Mouse (Mus musculus) forebrain, embryonic 11.5 days (tissue): ENCODE results near the gene Ppp2r5c. TPM values are rescaled to one million over a fixed set of nuclear protein-coding genes. Genes with fewer than 3 reads are reported as not detected.

ENCODE experiments used
- ATAC-seq: fragments of 200-750 bp; cut with Nextera tagmentation; replicated peaks from 2 replicates; pipeline ENCODE4 v1.8.0; 2017; ENCODE audit warnings: moderate TSS enrichment; ENCODE audit not compliant: low FRiP score
- DNase-seq: peaks from one replicate; pipeline ENCODE4 v3.0.0-alpha.2; 2017; ENCODE audit warnings: low spot score
- H3K27ac ChIP-seq: fragments of 300-500 bp; sonication (generic); 2 replicates; pipeline ENCODE4 v1.5.1; 2014; ENCODE audit warnings: low read depth, low read length
- H3K27me3 ChIP-seq: fragments of 300-500 bp; sonication (generic); 2 replicates; pipeline ENCODE4 v1.6.1; 2014; ENCODE audit warnings: mild to moderate bottlenecking, low read length, mixed read lengths; ENCODE audit not compliant: control insufficient read depth, insufficient read depth
- H3K36me3 ChIP-seq: fragments of 300-500 bp; sonication (generic); 2 replicates; pipeline ENCODE4 v1.6.1; 2014; ENCODE audit warnings: mild to moderate bottlenecking, low read length, moderate library complexity, mixed read lengths; ENCODE audit not compliant: control insufficient read depth, insufficient read depth
- H3K4me1 ChIP-seq: fragments of 300-500 bp; sonication (generic); replicated peaks from 2 replicates; pipeline ENCODE4 v1.6.1; 2014; ENCODE audit warnings: low read length, mixed read lengths; ENCODE audit not compliant: control insufficient read depth, insufficient read depth
- H3K4me2 ChIP-seq: fragments of 300-500 bp; sonication (generic); 2 replicates; pipeline ENCODE4 v1.6.1; 2014; ENCODE audit warnings: low read depth, mild to moderate bottlenecking, low read length, moderate library complexity, mixed read lengths; ENCODE audit not compliant: severe bottlenecking
- H3K4me3 ChIP-seq: fragments of 300-500 bp; sonication (generic); 2 replicates; pipeline ENCODE4 v1.5.1; 2014; ENCODE audit warnings: low read depth, low read length
- H3K9ac ChIP-seq: fragments of 300-500 bp; sonication (generic); 2 replicates; pipeline ENCODE4 v1.6.1; 2014; ENCODE audit warnings: low read length
- H3K9me3 ChIP-seq: fragments of 300-500 bp; sonication (generic); 2 replicates; pipeline ENCODE4 v1.6.1; 2016; ENCODE audit warnings: low read length, mixed read lengths; ENCODE audit not compliant: control insufficient read depth
- WGBS: fragments of 180-500 bp; shearing (Covaris S2); extraction: QIAGEN DNeasy Blood & Tissue Kit; methylation state at CpG from one replicate; pipeline ENCODE4 v1.1.7; 2014; 5-methylcytosine and 5-hydroxymethylcytosine counted together
- polyA plus RNA-seq: library from polyadenylated mRNA; unstranded; fragments of >200 nt; fragmentation: Nextera tagmentation; extraction: Ambion mirVana; gene quantifications from 2 replicates; pipeline ENCODE4 v1.2.1, GENCODE M21; 2014

Ppp2r5c gene
- polyA plus RNA-seq, 1 experiment from 2014 or later, result 163 TPM

DNA sequence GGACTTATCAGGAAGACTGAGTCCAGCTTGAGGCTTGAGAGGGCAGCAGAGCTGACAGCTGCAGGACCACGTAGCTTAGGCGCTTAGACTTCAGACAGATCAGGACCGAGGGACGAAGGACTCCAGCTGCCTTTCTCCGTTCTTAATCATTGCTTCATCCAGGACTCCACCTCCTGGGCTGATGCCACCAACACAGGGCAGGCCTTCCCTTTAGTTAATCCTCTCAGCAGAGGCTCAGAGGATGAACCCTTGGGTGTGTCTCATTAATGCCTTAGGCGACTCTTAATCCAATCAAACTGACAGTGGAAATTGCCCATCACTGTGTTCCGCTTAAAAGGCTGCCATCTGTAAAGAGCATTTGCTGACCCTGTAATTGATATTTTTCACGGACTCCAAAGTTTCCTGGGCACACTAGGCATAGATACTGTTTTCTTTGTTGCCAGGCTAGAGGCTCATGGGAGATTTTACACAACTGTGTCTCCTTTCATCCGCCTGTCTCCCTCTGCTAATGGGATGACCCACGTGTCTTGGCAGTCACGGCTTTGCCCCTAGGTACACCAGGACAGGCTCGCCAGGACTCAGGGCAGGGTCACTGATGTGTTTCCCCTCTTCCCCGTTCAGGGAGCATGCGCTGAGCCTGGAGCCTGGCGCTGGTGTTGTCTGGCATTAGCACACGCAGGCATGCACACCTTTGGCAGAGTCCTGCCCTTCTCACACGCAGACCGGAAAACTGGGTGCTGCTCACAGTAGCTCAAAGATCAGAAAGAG lies 110.1 kb downstream of the Ppp2r5c start:
- Histone ChIP-seq H3K27me3 (no peaks in the 10 kb centered on the region), H3K36me3 (peaks cover 8% of the 10 kb centered on the region), H3K27ac (no peak overlapping the region), H3K9ac (no peak overlapping the region), H3K4me1 (no peaks in the 10 kb centered on the region), H3K4me2 (no peak overlapping the region), H3K4me3 (no peak overlapping the region), H3K9me3 (no peaks in the 10 kb centered on the region)
- DNase-seq, result no peak
- ATAC-seq, result no peak
- 69% methylated on average over 18 of the region's 18 CpGs for WGBS

DNA sequence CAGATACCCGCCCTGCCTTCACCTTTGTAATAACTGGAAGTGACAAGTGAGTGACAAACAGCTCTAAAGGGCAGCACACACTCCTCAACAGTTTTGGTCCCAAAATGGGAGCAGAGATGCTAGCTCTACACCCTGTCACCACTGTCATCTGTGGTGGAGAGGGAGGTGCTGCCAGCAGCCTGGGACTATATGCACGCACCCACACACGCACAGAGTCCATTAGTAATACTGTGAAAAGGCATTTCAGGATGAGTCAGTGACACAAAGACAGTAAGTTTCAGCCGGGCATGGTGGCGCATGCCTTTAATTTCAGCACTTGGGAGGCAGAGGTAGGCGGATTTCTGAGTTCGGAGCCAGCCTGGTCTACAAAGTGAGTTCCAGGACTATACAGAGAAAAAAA lies 111.3 kb downstream of the Ppp2r5c start:
- H3K36me3 ChIP-seq, result peaks cover 4% of the 10 kb centered on the region
- no peaks in the 10 kb centered on the region for H3K4me1 ChIP-seq
- no peak overlapping the region for H3K9ac ChIP-seq
- DNase-seq, result no peak
- H3K27me3 ChIP-seq, result no peaks in the 10 kb centered on the region
- H3K4me3 ChIP-seq, result no peak overlapping the region
- WGBS, result 95% methylated on average over 7 of the region's 7 CpGs
- no peak for ATAC-seq
- no peaks in the 10 kb centered on the region for H3K9me3 ChIP-seq
- no peak overlapping the region for H3K27ac ChIP-seq
- no peak overlapping the region for H3K4me2 ChIP-seq

DNA sequence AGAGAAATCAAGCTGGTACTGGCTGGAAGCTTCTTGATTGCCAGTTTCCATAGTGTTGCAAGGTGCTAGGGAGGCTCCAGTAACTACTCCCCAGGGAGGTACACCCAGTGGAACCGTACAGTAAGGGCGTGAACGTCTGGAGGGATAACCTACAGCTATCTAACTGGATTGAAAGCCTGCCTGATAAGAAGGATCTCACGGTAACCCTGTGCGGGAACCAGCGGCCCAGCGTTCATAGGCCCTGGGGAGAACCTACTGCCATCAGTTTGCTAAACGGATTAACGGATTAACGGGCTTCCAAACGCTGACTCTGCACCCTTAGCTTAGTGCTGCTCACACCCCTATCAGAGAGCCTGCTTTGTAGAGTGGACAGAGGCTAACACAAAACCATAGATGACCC lies 116.5 kb downstream of the Ppp2r5c start:
- H3K4me1 ChIP-seq, result no peaks in the 10 kb centered on the region
- no peaks in the 10 kb centered on the region for H3K27me3 ChIP-seq
- H3K4me3 ChIP-seq, result no peak overlapping the region
- no peak overlapping the region for H3K4me2 ChIP-seq
- H3K36me3 ChIP-seq, result peaks cover 4% of the 10 kb centered on the region
- H3K9ac ChIP-seq, result no peak overlapping the region
- WGBS, result 72% methylated on average over 11 of the region's 11 CpGs
- H3K9me3 ChIP-seq, result no peaks in the 10 kb centered on the region
- ATAC-seq (no peak), DNase-seq (no peak)
- no peak overlapping the region for H3K27ac ChIP-seq

DNA sequence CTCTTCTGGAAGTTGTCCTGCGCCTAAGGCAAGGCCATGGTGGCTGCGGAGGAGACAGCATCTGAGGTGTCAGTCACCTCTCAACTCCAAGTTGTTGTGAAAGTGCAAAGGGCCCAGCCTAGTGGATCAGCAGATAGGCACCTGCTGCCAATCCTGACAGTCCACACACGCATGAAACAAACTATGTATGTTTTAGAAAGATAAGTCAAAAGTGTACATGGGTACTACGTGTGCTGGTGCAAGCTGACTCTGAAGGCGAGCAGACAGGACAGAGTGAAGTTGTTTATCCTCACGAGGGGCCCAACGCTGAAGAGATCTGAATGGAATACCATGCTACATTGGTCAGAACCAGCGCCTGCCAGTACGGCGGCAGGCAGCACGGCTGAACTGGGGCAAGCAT lies 117.9 kb downstream of the Ppp2r5c start:
- H3K27me3 ChIP-seq, result no peaks in the 10 kb centered on the region
- H3K4me3 ChIP-seq, result no peak overlapping the region
- no peak for DNase-seq
- H3K9me3 ChIP-seq, result no peaks in the 10 kb centered on the region
- H3K36me3 ChIP-seq, result peaks cover 4% of the 10 kb centered on the region
- H3K4me1 ChIP-seq, result no peaks in the 10 kb centered on the region
- no peak overlapping the region for H3K4me2 ChIP-seq
- H3K27ac ChIP-seq, result no peak overlapping the region
- WGBS, result 94% methylated on average over 11 of the region's 11 CpGs
- ATAC-seq, result no peak
- H3K9ac ChIP-seq, result no peak overlapping the region

DNA sequence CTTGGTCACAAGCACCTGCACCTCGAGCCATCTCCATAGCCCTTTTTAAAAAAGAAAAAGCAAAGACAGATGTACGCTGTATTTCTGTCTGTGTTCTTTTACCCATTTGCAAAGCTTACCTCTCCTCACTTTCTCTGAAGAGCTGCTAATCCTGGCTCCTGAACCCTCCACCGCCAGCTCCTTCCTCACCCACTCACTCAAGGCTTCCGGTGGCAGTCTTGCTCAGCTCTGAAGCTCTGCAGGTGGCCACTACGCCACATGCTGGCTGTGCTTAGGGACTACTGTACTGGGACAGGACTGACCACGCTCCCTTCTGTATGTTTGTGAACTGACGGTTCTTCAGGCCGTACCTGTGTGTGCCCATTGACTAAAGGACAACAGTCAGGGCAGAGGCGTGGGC lies 119.4 kb downstream of the Ppp2r5c start:
- ATAC-seq (no peak), DNase-seq (no peak)
- H3K4me1 ChIP-seq, result no peaks in the 10 kb centered on the region
- 91% methylated on average over 9 of the region's 9 CpGs for WGBS
- H3K4me3 ChIP-seq, result no peak overlapping the region
- H3K36me3 ChIP-seq, result peaks cover 5% of the 10 kb centered on the region
- H3K9ac ChIP-seq, result no peak overlapping the region
- H3K4me2 ChIP-seq, result no peak overlapping the region
- no peaks in the 10 kb centered on the region for H3K9me3 ChIP-seq
- no peaks in the 10 kb centered on the region for H3K27me3 ChIP-seq
- H3K27ac ChIP-seq, result no peak overlapping the region

DNA sequence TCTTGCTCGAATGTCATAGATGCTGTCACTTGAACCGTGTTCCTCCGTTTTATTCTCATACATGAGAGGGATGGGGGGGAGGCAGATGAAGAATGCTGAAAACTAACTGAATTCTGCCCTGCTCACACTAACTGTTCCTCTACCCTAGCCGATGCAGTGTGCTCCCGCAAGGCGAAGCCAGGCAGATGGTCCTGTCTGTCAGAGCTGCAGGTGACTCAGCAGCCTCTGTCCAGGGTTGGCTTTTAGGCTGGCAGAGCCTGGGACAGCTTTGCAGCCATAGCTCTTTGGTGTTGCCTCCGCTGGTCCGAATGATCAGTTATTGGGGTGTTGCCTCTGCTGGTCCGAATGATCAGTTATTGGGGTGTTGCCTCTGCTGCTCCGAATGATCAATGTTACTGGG lies 124.1 kb downstream of the Ppp2r5c start:
- 93% methylated on average over 10 of the region's 10 CpGs for WGBS
- H3K9ac ChIP-seq, result no peak overlapping the region
- H3K27me3 ChIP-seq, result no peaks in the 10 kb centered on the region
- no peak overlapping the region for H3K27ac ChIP-seq
- H3K4me2 ChIP-seq, result no peak overlapping the region
- H3K4me1 ChIP-seq, result no peaks in the 10 kb centered on the region
- H3K4me3 ChIP-seq, result no peak overlapping the region
- H3K36me3 ChIP-seq, result peaks cover 2% of the 10 kb centered on the region; the same call in 1 of the 2 replicates
- no peak for DNase-seq
- no peaks in the 10 kb centered on the region for H3K9me3 ChIP-seq
- ATAC-seq, result no peak

DNA sequence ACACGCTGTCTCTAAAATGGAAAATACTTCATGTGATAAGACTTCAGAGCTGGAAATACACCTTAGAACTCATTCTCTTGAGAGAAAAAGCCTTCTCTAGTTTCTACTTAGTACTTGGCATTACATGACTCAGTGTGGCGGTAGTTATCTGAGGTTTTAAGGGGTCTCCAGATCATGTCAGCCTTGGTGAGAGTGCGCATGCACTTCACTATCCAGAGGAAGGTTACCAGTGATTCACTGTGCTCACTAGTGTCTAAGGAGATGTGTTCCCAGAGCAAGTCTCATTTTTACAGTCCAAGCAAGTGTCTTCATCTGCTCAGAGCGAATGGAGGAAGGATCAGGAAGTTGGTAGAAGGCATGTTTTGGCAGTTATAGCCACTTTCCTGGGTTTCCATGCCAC lies 125.4 kb downstream of the Ppp2r5c start:
- H3K27ac ChIP-seq, result no peak overlapping the region
- H3K4me3 ChIP-seq, result no peak overlapping the region
- H3K27me3 ChIP-seq, result no peaks in the 10 kb centered on the region
- no peaks in the 10 kb centered on the region for H3K4me1 ChIP-seq
- no peaks in the 10 kb centered on the region for H3K9me3 ChIP-seq
- ATAC-seq (no peak), DNase-seq (no peak)
- no peak overlapping the region for H3K4me2 ChIP-seq
- 93% methylated on average over 4 of the region's 4 CpGs for WGBS
- no peak overlapping the region for H3K9ac ChIP-seq
- H3K36me3 ChIP-seq, result peaks cover 2% of the 10 kb centered on the region; the same call in 1 of the 2 replicates

DNA sequence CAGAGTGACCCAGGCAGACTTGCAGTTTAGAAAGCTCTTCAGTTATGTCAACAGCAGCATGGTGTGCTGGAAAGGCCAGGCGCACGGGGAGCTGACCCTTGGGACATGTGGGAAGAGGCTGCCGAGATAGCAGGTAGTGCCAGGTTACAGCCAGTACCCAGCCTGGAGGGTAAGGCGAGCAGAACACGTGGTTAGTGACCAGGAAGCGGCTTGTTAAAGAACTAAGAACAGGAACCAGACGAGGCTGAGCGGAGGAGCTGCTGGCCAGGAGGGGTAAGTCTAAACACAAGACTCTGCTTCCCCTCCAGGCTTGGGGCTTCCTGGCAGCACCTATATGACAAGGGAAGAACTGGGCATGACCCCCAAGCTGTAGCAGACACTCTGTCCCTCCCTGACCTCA lies 126.7 kb downstream of the Ppp2r5c start:
- no peaks in the 10 kb centered on the region for H3K9me3 ChIP-seq
- H3K4me2 ChIP-seq, result no peak overlapping the region
- 85% methylated on average over 8 of the region's 8 CpGs for whole genome bisulfite sequencing
- no peak overlapping the region for H3K27ac ChIP-seq
- H3K36me3 ChIP-seq, result peaks cover 2% of the 10 kb centered on the region; the same call in 1 of the 2 replicates
- H3K27me3 ChIP-seq, result no peaks in the 10 kb centered on the region
- no peak overlapping the region for H3K4me3 ChIP-seq
- no peaks in the 10 kb centered on the region for H3K4me1 ChIP-seq
- no peak overlapping the region for H3K9ac ChIP-seq
- ATAC-seq, result no peak
- no peak for DNase-seq

DNA sequence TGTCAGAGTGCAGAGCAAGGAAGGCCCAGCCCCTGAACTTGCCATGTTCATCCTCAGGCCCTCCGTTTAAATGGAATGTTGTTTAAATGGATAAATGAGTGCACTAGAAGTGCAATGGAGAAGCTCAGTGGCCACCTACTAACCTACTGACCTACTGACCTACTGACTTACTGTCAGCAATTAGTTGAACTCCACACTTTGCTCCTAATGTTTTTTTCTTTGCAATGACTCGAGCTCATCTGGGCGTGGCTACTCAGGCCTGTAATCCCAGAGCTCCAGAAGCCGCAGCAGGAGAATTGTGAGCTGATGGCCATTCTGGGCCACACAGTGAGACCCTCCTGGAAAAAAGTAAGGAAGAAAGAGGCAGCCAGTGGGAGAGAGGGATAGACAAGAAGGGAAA lies 129.0 kb downstream of the Ppp2r5c start:
- DNase-seq (no peak), ATAC-seq (no peak)
- Histone ChIP-seq H3K4me3 (no peak overlapping the region), H3K9me3 (no peaks in the 10 kb centered on the region), H3K4me1 (no peaks in the 10 kb centered on the region), H3K27ac (no peak overlapping the region), H3K4me2 (no peak overlapping the region), H3K36me3 (peaks cover under 1% of the 10 kb centered on the region; the same call in 1 of the 2 replicates), H3K27me3 (no peaks in the 10 kb centered on the region), H3K9ac (no peak overlapping the region)
- WGBS, result 85% methylated on average over 4 of the region's 4 CpGs
